Mouse (Mus musculus) cerebellum, adult 11 months (tissue): Measurements from ENCODE around the gene 2010005H15Rik.
"Not testable (repeated sequence)": the region's sequence is repeated elsewhere in the genome, so short reads cannot be mapped to it uniquely, and the experiment has no call there.

ENCODE experiments used
- DNase-seq: peaks from one replicate; pipeline ENCODE4 v3.0.0; 2022

2010005H15Rik gene

GRCm38 (mm10) chr16:36221168-36221567 is at the start of gene 2010005H15Rik:
Gene 2010005H15Rik (plus strand): TSS chr16:36221468.
- not testable (repeated sequence) for DNase-seq

DNA sequence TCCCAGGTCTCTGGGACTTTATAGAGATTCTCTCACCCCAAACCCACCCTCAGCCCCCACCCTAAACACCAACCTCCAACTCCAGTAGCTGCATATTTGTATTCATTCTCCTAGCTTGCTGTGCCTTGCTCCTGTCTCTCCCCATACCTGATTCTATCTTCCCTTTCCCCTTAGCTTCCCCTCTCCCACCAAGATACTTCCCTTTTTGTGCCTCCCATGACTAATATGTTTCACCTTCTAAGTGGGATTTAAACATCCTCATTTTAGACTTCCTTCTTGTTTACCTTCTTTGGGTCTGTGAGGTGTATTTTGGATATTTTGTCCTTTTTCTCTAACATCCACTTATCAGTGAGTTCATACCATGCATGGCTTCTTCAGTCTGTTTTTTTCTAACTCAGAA is 45.2 kb upstream of the 2010005H15Rik start:
- no peak for DNase-seq

- no peak for DNase-seq
Measured at GRCm38 (mm10) chr16:36179910-36180309, 41.4 kb upstream of the 2010005H15Rik start.

GRCm38 (mm10) chr16:36183912-36184311 is 37.4 kb upstream of the 2010005H15Rik start, which contains the start of gene Gm5483:
Gene Gm5483 (plus strand): TSS chr16:36184212.
- DNase-seq: not testable (repeated sequence)

GRCm38 (mm10) chr16:36199226-36199625 is 22.0 kb upstream of the 2010005H15Rik start:
- DNase-seq: no peak

DNA sequence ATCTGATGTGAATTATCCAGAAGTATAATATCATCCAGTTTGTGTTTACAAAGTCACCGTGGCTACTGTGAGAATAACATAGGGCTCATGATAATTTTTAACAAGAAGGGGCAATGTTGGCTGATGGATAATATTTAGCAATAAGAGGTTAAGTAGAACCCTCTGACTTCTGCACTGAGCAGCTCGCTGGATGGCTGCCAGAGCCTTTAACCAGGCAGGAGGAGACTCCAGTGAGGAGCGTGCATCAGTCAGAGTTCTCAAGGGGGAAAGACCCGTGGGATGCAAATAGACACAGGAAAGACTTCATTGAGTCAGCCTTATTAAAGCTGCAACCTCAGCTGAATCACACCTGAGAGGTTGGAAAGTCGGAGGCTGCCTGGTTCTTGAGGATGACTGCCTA is 17.4 kb upstream of the 2010005H15Rik start:
- DNase-seq: no peak

DNA sequence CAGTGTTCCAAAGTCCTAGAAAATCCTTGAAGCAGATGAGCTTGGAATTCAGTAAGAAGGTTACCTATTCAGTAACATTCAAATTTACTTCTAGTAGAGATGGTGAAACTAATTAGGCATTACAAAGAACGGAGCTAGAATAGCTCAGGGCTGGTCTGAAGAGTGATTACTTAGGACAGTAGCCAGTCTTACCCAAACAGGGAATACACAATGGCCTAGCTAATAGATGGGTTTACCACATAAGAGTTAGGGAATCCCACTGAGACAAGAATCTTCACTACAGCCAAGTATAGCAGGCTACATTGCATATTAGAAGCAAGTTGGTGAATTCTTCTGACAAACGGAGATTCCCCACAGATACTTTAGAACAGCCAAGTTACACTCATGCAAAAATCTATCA is 15.6 kb upstream of the 2010005H15Rik start:
- DNase-seq: not testable (repeated sequence)

DNA sequence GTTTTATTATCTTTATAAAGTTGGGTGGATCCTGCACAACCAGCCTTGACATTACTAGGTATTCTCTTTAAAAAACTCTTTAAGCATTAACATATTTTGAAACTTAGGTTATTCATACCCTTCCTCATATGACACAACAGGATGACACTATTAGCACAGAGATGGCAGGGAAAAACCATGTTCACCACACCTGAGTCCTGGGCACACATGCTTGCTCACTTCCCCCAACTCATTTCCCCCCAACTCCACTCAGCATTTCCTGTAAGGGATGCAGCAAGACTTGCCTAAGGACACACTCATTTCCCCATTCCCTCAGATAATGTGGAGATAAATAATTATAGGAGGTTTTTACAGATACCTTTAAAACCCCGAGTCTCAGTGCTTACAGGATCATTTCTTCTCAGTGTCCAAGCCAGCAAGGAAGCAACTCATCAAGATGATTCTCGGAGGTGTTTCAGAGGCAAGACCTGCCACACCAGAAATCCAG is 11.3 kb upstream of the 2010005H15Rik start, which contains the start of gene Gm5416:
Gene Gm5416 (plus strand): TSS at position 437 of the 487 bp plus-strand sequence.
- DNase-seq: no peak

- not testable (repeated sequence) for DNase-seq
Measured at GRCm38 (mm10) chr16:36260585-36260984, 39.3 kb downstream of the 2010005H15Rik start.

DNA sequence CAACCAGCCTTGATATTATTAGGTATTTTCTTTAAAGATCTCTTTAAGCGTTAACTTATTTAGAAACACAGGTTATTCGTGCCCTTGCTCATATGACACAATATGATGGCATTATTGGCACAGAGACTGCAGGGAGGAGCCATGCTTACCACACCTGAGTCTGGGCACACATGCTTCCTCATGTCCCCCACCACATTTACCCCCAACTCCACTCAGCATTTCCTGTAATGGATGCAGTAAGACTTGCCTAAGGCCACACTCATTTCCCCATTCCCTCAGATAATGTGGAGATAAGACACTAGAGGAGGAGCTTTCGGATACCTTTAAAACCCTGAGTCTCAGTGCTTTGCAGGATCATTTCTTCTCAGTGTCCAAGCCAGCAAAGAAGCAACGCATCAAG is 55.5 kb downstream of the 2010005H15Rik start, which contains the start of gene Stfa1:
Gene Stfa1 (plus strand): TSS at position 156 of the 400 bp plus-strand sequence.
- DNase-seq: not testable (repeated sequence)

GRCm38 (mm10) chr16:36289140-36289539 is 67.9 kb downstream of the 2010005H15Rik start:
- DNase-seq: no peak
